Mouse (Mus musculus) megakaryocyte, embryonic 14.5 days (primary cell): ENCODE measurements at regions not wholly inside any gene's neighbourhood (a gene's known extent, or its start where the extent isn't known, plus 50 kb on each side); places are given as distances from the start of the nearest gene placed in this dataset.

Source experiments
- H3K27me3 ChIP-seq: replicated peaks from 2 replicates; pipeline ENCODE3; 2012; ENCODE audit warnings: inconsistent platforms
- H3K36me3 ChIP-seq: replicated peaks from 2 replicates; pipeline ENCODE3; 2012; ENCODE audit warnings: low read length, inconsistent platforms, mixed read lengths
- H3K4me1 ChIP-seq: 2 replicates; pipeline ENCODE4 v1.6.1; 2012; ENCODE audit warnings: inconsistent platforms
- H3K4me3 ChIP-seq: replicated peaks from 2 replicates; pipeline ENCODE3; 2012; ENCODE audit warnings: moderate library complexity, mild to moderate bottlenecking, inconsistent platforms
- H3K9me3 ChIP-seq: 2 replicates; pipeline ENCODE4 v1.6.1; 2012; ENCODE audit warnings: inconsistent platforms
- FLI1 ChIP-seq: IDR thresholded peaks from 2 replicates; pipeline ENCODE4 v1.6.1; 2012; ENCODE audit warnings: low read length, inconsistent platforms, mixed read lengths
- GATA1 ChIP-seq: IDR thresholded peaks from 3 replicates; pipeline ENCODE4 v1.6.1; 2012; ENCODE audit warnings: mixed read lengths, low read length, inconsistent platforms, borderline replicate concordance

DNA sequence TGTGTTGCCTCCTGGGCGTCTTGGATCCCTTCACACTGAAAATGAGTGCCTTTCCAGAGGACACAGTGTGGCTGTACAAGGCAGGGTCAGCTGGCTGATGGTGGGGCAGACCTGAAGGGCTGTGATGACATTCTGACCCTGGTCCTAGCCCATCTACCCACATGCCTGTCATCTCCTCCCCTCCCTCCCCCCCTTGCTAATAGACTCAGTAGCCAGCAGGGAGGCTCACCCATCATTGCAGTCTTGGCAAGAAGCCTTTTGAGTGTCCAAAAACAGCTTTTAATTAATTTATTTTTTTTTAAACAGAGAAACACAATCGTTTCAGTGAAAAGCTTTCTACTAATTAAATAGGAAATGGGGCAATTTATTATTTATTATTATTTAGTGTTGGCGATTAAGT is 67.0 kb upstream of the Ssx2ip start:
- Histone ChIP-seq H3K4me1 (peaks cover 28% of the 10 kb centered on the region), H3K27me3 (peaks cover 3% of the 10 kb centered on the region), H3K36me3 (no peaks in the 10 kb centered on the region), H3K9me3 (no peaks in the 10 kb centered on the region), H3K4me3 (no peak overlapping the region)
- TF ChIP-seq GATA1, result no peak
- no peak for TF ChIP-seq FLI1

DNA sequence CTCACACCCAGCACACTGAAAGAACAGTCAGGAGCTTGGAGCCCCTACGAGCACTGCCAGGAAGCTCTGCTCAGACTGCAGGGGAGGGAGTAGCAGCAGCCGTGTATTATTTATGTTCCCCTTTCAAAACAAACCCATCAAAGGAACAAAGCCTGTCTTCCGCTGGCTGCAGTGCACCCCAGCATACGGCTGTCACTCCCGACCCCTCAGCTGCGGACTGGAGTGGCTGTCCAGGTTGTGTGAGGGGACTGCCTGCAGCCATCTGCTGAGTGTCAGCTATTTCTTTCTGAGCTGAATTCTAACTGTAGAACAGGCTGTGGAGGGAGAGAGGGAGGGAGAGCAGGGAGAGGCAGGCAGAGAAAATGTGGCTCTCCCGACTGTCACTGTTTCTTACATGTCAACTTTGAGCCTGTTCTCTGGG is 66.6 kb upstream of the Ssx2ip start:
- Histone ChIP-seq H3K4me3 (peak overlapping the region; percentile 30), H3K4me1 (peaks cover 23% of the 10 kb centered on the region), H3K27me3 (peaks cover 6% of the 10 kb centered on the region), H3K9me3 (peaks cover 3% of the 10 kb centered on the region), H3K36me3 (no peaks in the 10 kb centered on the region)
- no peak for TF ChIP-seq GATA1
- no peak for TF ChIP-seq FLI1

GRCm38 (mm10) chr3:146338445-146338844 is 66.0 kb upstream of the Ssx2ip start:
- H3K9me3 ChIP-seq, result peaks cover 5% of the 10 kb centered on the region
- H3K4me1 ChIP-seq, result peaks cover 17% of the 10 kb centered on the region
- H3K27me3 ChIP-seq, result peaks cover 8% of the 10 kb centered on the region
- H3K4me3 ChIP-seq, result no peak overlapping the region
- TF ChIP-seq GATA1, result no peak
- TF ChIP-seq FLI1, result no peak
- H3K36me3 ChIP-seq, result no peaks in the 10 kb centered on the region

- peaks cover 5% of the 10 kb centered on the region for H3K9me3 ChIP-seq
- TF ChIP-seq GATA1 (no peak), FLI1 (no peak)
- peaks cover 24% of the 10 kb centered on the region for H3K4me1 ChIP-seq
- H3K27me3 ChIP-seq, result peaks cover 8% of the 10 kb centered on the region
- H3K36me3 ChIP-seq, result no peaks in the 10 kb centered on the region
- H3K4me3 ChIP-seq, result no peak overlapping the region
Observed at GRCm38 (mm10) chr3:146340316-146341055, 64.0 kb upstream of the Ssx2ip start.

GRCm38 (mm10) chr3:146341652-146342340 is 62.6 kb upstream of the Ssx2ip start:
- H3K4me3 ChIP-seq, result no peak overlapping the region
- peaks cover 11% of the 10 kb centered on the region for H3K27me3 ChIP-seq
- H3K4me1 ChIP-seq, result peaks cover 27% of the 10 kb centered on the region
- TF ChIP-seq GATA1 (no peak), FLI1 (no peak)
- peaks cover 5% of the 10 kb centered on the region for H3K9me3 ChIP-seq
- H3K36me3 ChIP-seq, result no peaks in the 10 kb centered on the region

DNA sequence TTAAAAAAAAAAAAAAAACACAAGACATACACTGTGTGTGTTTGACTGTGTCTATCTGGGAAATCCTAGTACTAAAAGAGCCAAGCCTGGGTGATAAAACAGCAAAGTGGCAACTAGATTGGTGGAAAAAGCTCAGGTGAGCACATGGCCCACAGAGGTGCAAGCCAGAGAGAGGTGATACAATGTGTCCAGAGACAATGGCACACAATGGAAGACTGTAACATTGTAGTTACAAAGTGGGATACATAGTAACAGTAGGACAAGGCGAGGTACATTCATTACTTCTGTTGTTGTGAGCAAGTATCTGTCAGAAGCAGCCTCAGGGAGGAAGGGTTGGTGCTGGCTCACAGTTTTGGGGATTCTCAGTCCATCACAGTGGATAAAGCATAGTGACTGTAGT is 61.7 kb upstream of the Ssx2ip start:
- TF ChIP-seq GATA1, result no peak
- TF ChIP-seq FLI1, result no peak
- Histone ChIP-seq H3K4me1 (peaks cover 26% of the 10 kb centered on the region), H3K27me3 (peaks cover 17% of the 10 kb centered on the region), H3K9me3 (peaks cover 5% of the 10 kb centered on the region), H3K4me3 (no peak overlapping the region), H3K36me3 (no peaks in the 10 kb centered on the region)

GRCm38 (mm10) chr3:146343649-146344401 is 60.6 kb upstream of the Ssx2ip start:
- Histone ChIP-seq H3K27me3 (peaks cover 23% of the 10 kb centered on the region), H3K4me3 (no peak overlapping the region), H3K36me3 (no peaks in the 10 kb centered on the region), H3K4me1 (peaks cover 21% of the 10 kb centered on the region), H3K9me3 (peaks cover 5% of the 10 kb centered on the region)
- TF ChIP-seq GATA1, result no peak
- no peak for TF ChIP-seq FLI1

- H3K9me3 ChIP-seq, result peaks cover 5% of the 10 kb centered on the region
- H3K4me3 ChIP-seq, result no peak overlapping the region
- TF ChIP-seq FLI1, result no peak
- no peak for TF ChIP-seq GATA1
- no peaks in the 10 kb centered on the region for H3K36me3 ChIP-seq
- peaks cover 28% of the 10 kb centered on the region for H3K27me3 ChIP-seq
- H3K4me1 ChIP-seq, result peaks cover 19% of the 10 kb centered on the region
Observed at GRCm38 (mm10) chr3:146344402-146345025, 59.9 kb upstream of the Ssx2ip start.

GRCm38 (mm10) chr3:146345308-146345780 is 59.1 kb upstream of the Ssx2ip start:
- Histone ChIP-seq H3K4me1 (peaks cover 23% of the 10 kb centered on the region), H3K27me3 (peaks cover 30% of the 10 kb centered on the region), H3K36me3 (no peaks in the 10 kb centered on the region), H3K9me3 (peaks cover 10% of the 10 kb centered on the region), H3K4me3 (peak overlapping the region; percentile 82)
- TF ChIP-seq GATA1 (no peak), FLI1 (no peak)
